Mouse (Mus musculus) left cerebral cortex, adult 2 months (tissue): ENCODE results near the gene 2900011O08Rik. TPM values are rescaled to one million over a fixed set of nuclear protein-coding genes. Genes with fewer than 3 reads are reported as not detected.

Experiments used
- DNase-seq, 2 experiments: peaks; one replicate each; pipeline ENCODE4 v3.0.0; 2021 to 2022; ENCODE audit warnings: low spot score in 2 of 2, mixed read lengths in 1 of 2; ENCODE audit errors: extremely low spot score in 1 of 2
- H3K27ac ChIP-seq: fragments of 200-600 bp; 2 replicates; pipeline ENCODE4 v1.8.1; 2022
- H3K4me3 ChIP-seq: fragments of 200-600 bp; 2 replicates; pipeline ENCODE4 v1.8.1; 2022
- CTCF ChIP-seq: fragments of 200-600 bp; IDR thresholded peaks from 2 replicates; pipeline ENCODE4 v1.8.1; 2022; ENCODE audit warnings: antibody characterized with exemption, mild to moderate bottlenecking, moderate library complexity
- intact Hi-C: fragments of 180-260 bp; cut with DNase I; formaldehyde crosslinking; loops from one replicate; pipeline ENCODE4 v1.15.1; 2025
- total RNA-seq, 2 experiments: library from RNA; stranded (reverse); gene quantifications; 2 replicates each; pipeline ENCODE4 v1.2.3; 2021

The 2900011O08Rik gene
- total RNA-seq, 2 experiments from 2014 or later, result 272 to 289 TPM

- no peak for TF ChIP-seq CTCF
- no peak overlapping the region for H3K27ac ChIP-seq
- no peak overlapping the region for H3K4me3 ChIP-seq
- intact Hi-C loops, result no loop called here
- DNase-seq, result no peak
Measured at GRCm38 (mm10) chr16:14017306-14017705, 30.9 kb downstream of the 2900011O08Rik start.

GRCm38 (mm10) chr16:14021166-14021822, 34.9 kb downstream of the 2900011O08Rik start:
- TF ChIP-seq CTCF, result no peak
- Histone ChIP-seq H3K4me3 (no peak overlapping the region), H3K27ac (no peak overlapping the region)
- no peak for DNase-seq
- intact Hi-C loops, result no loop called here

- DNase-seq, result no peak
- intact Hi-C loops, result no loop called here
- Histone ChIP-seq H3K27ac (no peak overlapping the region), H3K4me3 (no peak overlapping the region)
- TF ChIP-seq CTCF, result no peak
Measured at GRCm38 (mm10) chr16:14025091-14025990, 38.9 kb downstream of the 2900011O08Rik start.

GRCm38 (mm10) chr16:14029072-14029471, 42.7 kb downstream of the 2900011O08Rik start:
- intact Hi-C loops, result no loop called here
- no peak for TF ChIP-seq CTCF
- no peak for DNase-seq
- Histone ChIP-seq H3K4me3 (no peak overlapping the region), H3K27ac (peak overlapping the region; percentile 54; the same call in 1 of the 2 replicates)

- intact Hi-C loops, result loop anchor here (5.0 kb wide), 1 partner anchor 43 kb away; the partner anchor contains the start of genes 2900011O08Rik and Ifitm7
- DNase-seq, result no peak
- H3K4me3 ChIP-seq, result no peak overlapping the region
- H3K27ac ChIP-seq, result peak overlapping the region; percentile 54; the same call in 1 of the 2 replicates
- no peak for TF ChIP-seq CTCF
Measured at GRCm38 (mm10) chr16:14029851-14030250, 43.4 kb downstream of the 2900011O08Rik start.

- no peak for DNase-seq
- no peak; the same call in 1 of the 2 replicates for TF ChIP-seq CTCF
- Histone ChIP-seq H3K4me3 (no peak overlapping the region), H3K27ac (0 out of 2 replicates have a peak overlapping the region, but pooled peaks have one; percentile 32)
- intact Hi-C loops, result loop anchor here (5.0 kb wide), 1 partner anchor 43 kb away; the partner anchor contains the start of genes 2900011O08Rik and Ifitm7
Measured at GRCm38 (mm10) chr16:14030650-14031049, 44.2 kb downstream of the 2900011O08Rik start.

GRCm38 (mm10) chr16:14033076-14033475, 46.7 kb downstream of the 2900011O08Rik start:
- no peak for TF ChIP-seq CTCF
- no peak overlapping the region for H3K27ac ChIP-seq
- DNase-seq, result no peak
- intact Hi-C loops, result loop anchor here (5.0 kb wide), 1 partner anchor 46 kb away; the partner anchor contains the start of genes 2900011O08Rik and Ifitm7
- no peak overlapping the region for H3K4me3 ChIP-seq

GRCm38 (mm10) chr16:14042421-14042820, 56.0 kb downstream of the 2900011O08Rik start:
- TF ChIP-seq CTCF, result no peak
- intact Hi-C loops, result no loop called here

GRCm38 (mm10) chr16:14044695-14045094, 58.3 kb downstream of the 2900011O08Rik start:
- Histone ChIP-seq H3K27ac (no peak overlapping the region), H3K4me3 (no peak overlapping the region)
- no peak for TF ChIP-seq CTCF
- peak; percentile 46 to 48 for DNase-seq
- intact Hi-C loops, result no loop called here

More at GRCm38 (mm10) chr16:14042421-14042820, 56.0 kb downstream of the 2900011O08Rik start:
- DNase-seq, result no peak
- H3K27ac ChIP-seq, result no peak overlapping the region
- H3K4me3 ChIP-seq, result no peak overlapping the region

- no peak for TF ChIP-seq CTCF
- Histone ChIP-seq H3K4me3 (no peak overlapping the region), H3K27ac (no peak overlapping the region)
- DNase-seq, result no peak
- intact Hi-C loops, result no loop called here
Measured at GRCm38 (mm10) chr16:14046224-14046756, 59.9 kb downstream of the 2900011O08Rik start.

GRCm38 (mm10) chr16:14052221-14052620, 65.8 kb downstream of the 2900011O08Rik start:
- peak in 1 of 2 experiments; percentile 8 for DNase-seq
- no peak overlapping the region for H3K4me3 ChIP-seq
- TF ChIP-seq CTCF, result no peak
- no peak overlapping the region for H3K27ac ChIP-seq
- intact Hi-C loops, result no loop called here
